Mouse (Mus musculus) CD4-positive, CD25-positive, alpha-beta regulatory T cell, adult 9 weeks (primary cell): Measurements from ENCODE around the gene Ehhadh. TPM values are rescaled to one million over a fixed set of nuclear protein-coding genes. Genes with fewer than 3 reads are reported as not detected.

ENCODE experiments used
- polyA plus RNA-seq: library from polyadenylated mRNA; unstranded; fragments of 100-300 nt; shearing (Covaris generic); gene quantifications from one replicate; pipeline ENCODE4 v1.2.1, GENCODE M21; 2017

Gene Ehhadh
- polyA plus RNA-seq: 13.6 TPM

DNA sequence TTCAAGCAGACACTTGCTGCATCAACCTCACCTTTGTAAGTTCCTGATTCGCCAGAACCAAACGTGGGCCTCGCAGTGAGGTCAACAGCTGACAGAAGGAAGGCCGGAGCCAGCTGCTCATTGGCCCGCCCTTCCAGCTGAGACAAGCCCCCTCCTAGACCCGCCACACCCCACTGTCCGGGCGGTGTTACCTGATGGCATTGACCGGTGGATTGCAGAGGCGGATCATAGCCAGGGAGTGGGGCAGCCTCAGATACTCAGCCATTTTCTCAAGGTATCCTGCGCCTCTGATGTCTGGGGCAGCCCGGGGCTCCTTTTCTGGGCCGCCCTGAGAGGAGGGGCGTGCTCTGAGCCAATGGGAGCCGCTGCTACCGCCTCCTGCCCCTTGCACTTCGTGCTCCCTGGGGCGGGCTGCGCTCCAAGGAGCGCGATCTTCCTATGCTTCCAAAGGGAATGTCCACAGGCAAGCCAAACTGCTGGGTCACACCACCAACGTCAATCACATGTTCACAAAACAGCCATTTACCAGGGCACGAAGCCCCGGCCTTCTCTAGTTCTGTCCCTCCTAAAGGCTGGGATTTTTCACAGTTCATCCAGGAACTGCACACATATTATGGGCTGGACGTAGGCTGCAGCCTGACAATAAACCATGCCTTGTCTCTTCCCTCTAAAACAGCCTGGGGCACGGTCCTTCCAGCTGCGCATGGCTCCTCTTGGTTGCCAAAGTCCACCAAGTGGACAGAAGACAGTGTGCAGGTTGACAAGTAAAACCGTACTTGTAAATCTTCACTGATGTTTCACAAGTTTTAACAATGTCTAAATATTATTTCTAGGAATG, at the start of gene Ehhadh:
Gene Ehhadh, minus strand, starts transcription at position 292 of the 838 bp plus-strand sequence.

DNA sequence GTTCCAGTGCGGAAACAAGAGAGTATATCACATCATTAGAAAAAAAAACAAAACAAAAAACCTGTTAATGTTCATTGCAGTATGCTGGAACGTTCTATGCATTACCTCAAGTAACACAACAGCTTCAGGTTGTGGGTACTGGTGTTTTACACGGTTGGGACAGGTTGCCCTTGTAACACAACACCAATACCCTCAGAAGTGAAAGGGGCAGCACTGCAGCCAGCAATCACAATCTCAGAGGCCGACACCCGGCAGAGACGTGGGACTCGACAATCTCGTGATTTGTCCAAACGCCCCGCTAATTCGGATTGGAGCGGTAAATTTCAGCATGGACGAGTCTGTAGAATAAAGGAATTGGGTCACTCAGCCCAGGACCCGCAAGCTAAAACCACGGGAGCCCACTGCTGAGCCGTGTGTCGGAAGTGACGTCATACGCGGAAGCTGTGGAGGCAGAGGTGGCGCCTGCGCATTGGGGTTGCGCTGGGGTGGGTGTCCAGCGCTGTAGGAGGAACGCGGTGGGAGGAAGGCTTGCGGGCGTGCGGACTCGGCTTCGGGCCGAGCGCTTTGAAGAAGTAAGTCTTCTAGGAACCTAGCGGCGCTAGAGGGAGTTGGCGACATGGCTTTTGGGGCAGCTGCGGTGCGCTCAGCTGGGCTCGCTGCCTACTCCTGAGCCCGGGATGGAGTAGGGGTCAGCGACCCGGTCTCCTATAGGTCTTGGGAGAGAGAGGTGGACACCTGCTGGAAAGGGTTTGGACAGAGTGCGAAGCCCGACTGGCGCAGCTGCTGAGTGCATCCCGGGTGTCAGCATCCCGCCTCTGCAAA, 6.5 kb upstream of the Ehhadh start, which contains the start of gene Map3k13:
Gene Map3k13, plus strand, starts transcription at position 472 of the 822 bp plus-strand sequence.

Other genes with a start within 250 kb of the Ehhadh start
- gene 2510009E07Rik, start 93.1 kb downstream of the Ehhadh start, polyA plus RNA-seq: 2.8 TPM
- 0.29 TPM for gene Map3k13, start 6.5 kb upstream of the Ehhadh start, polyA plus RNA-seq
- 11.5 TPM for gene Tmem41a, start 159.7 kb upstream of the Ehhadh start, polyA plus RNA-seq
- gene Liph, start 207.9 kb upstream of the Ehhadh start, polyA plus RNA-seq: 1.4 TPM
- gene Senp2, start 221.7 kb upstream of the Ehhadh start, polyA plus RNA-seq: 8.8 TPM